Mouse (Mus musculus): ENCODE data around the gene Herc3. TPM values are rescaled to one million over a fixed set of nuclear protein-coding genes. Genes with fewer than 3 reads are reported as not detected.
"Not testable (repeated sequence)": the region's sequence is repeated elsewhere in the genome, so short reads cannot be mapped to it uniquely, and the experiment has no call there.

Herc3 gene
- polyA plus RNA-seq, 1 experiment from 2014 or later: 7.5 TPM

DNA sequence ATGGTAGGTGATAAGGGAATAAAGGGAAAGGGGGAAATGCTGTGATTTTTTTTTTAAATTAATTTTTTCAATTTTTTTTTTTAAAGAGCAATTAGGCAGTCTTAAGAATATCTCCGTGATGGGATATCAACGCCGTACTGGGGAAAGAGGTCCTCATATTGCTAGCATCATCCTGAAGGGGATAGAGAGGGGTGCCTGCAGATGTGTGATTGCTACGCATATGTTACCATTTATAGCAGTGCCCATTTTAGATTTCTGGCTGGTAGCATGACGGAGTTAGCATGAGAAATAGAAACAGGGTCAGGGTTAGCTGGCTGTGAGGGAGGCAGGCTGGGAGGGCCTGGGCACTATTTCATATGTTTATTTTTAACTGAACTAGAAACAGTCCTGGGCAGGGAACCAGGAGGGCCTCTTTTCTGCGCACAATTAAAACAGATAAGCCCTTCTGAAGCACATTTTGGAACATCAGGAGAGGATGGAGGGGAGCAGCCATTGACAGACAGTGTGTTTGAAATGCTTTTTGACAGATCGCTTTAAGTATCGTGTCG, 31.3 kb downstream of the Herc3 start:
- Histone ChIP-seq H3K4me3 (replicated peaks) (no peak overlapping the region), H3K9me3 (no peaks in the 10 kb centered on the region), H3K4me1 (replicated peaks) (no peaks in the 10 kb centered on the region), H3K9ac (replicated peaks) (no peak overlapping the region), H3K36me3 (0 out of 2 replicates have a peak, but pooled peaks cover 5% of the 10 kb centered on the region), H3K27ac (no peak overlapping the region), H3K4me2 (no peak overlapping the region), H3K27me3 (no peaks in the 10 kb centered on the region)
- no peak for ATAC-seq (ENCODE audit: insufficient number of reproducible peaks, insufficient read depth, low FRiP score, low TSS enrichment, low read depth)
- WGBS: 86% methylated on average over 9 of the region's 9 CpGs

DNA sequence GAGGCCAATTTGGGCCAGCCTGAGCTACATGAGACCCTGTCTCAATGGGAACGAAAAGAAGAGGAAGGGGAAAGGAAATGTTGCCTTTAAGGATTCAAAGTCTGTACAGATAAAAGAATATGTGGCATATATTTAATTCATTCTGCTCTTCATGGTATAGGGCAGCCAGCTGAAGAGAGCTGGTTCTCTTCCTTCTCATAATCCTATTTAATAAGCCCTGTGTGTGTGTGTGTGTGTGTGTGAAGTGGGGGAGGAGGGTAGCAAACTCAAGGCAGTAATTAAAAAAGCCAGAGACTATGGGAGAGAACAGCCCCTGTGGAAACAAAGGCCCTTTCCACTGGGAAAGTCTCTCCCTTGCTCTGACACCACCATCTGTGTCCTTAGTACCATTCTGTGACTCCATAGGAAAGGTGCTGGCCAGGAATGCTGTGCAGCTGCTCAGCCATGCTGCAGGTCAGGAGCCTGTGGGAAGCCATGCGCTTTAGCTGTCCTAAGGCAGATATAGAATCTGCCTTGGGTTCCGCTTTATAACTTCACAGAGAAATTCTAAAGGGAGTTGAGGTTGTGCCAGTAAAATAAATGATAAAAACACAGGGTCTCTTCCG, 32.5 kb downstream of the Herc3 start:
- H3K36me3 ChIP-seq: 0 out of 2 replicates have a peak, but pooled peaks cover 5% of the 10 kb centered on the region
- no peak for ATAC-seq (ENCODE audit: insufficient number of reproducible peaks, insufficient read depth, low FRiP score, low TSS enrichment, low read depth)
- H3K9me3 ChIP-seq: no peaks in the 10 kb centered on the region
- no peaks in the 10 kb centered on the region for H3K27me3 ChIP-seq
- 86% methylated on average over 4 of the region's 4 CpGs for WGBS
- no peak overlapping the region for H3K4me2 ChIP-seq
- no peak overlapping the region for H3K9ac ChIP-seq (replicated peaks)
- H3K4me3 ChIP-seq (replicated peaks): no peak overlapping the region
- no peak overlapping the region for H3K27ac ChIP-seq
- no peaks in the 10 kb centered on the region for H3K4me1 ChIP-seq (replicated peaks)

DNA sequence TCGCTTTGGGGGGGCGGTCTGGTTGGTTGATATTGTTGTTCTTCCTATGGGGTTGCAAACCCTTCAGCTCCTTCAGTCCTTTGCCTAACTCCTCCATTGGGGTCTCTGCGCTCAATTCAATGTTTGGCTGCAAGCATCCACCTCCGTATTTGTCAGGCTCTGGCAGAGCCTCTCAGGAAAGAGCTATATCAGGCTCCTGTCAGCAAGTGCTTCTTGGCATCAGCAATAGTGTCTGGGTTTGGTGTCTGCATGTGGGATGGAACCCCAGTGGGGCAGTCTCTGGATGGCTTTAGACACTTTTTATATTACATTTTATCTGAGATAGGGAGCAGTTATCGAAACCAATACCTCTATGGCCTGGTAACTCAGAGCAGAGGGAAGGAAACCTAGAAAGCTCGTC, 36.6 kb downstream of the Herc3 start:
- H3K27me3 ChIP-seq; H3K9me3 ChIP-seq; ATAC-seq (ENCODE audit: insufficient number of reproducible peaks, insufficient read depth, low FRiP score, low TSS enrichment, low read depth); H3K9ac ChIP-seq (replicated peaks); H3K4me3 ChIP-seq (replicated peaks); H3K4me2 ChIP-seq; H3K27ac ChIP-seq; H3K36me3 ChIP-seq; H3K4me1 ChIP-seq (replicated peaks): not testable (repeated sequence)
- 91% methylated on average over 6 of the region's 6 CpGs for WGBS

DNA sequence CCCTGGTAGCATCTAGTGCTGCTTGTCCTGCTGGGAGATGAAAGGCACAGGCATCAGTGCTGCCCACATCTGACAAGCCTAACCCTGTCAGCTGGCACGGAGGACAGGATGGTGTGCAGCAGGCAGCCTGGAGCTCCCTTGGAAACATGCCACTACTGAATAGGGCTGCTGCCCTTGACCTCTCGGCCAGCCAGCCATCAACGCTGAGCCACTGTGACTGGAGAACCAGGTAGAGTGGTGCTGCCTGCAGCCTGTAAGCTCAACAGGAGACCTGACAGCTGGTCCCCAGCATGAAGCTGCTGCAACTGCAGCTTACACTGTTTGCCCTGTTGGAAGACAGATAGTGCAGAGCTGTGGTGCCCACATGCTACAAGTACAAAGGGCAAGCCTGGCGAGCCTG, 48.3 kb downstream of the Herc3 start:
- Histone ChIP-seq H3K36me3 (peaks cover 10% of the 10 kb centered on the region), H3K27ac (no peak overlapping the region), H3K4me3 (replicated peaks) (no peak overlapping the region), H3K4me1 (replicated peaks) (no peaks in the 10 kb centered on the region), H3K9ac (replicated peaks) (no peak overlapping the region), H3K4me2 (no peak overlapping the region), H3K27me3 (no peaks in the 10 kb centered on the region), H3K9me3 (no peaks in the 10 kb centered on the region)
- 81% methylated on average over 4 of the region's 4 CpGs for WGBS
- ATAC-seq (ENCODE audit: insufficient number of reproducible peaks, insufficient read depth, low FRiP score, low TSS enrichment, low read depth): peak; percentile 31; the same call in 1 of the 2 replicates

DNA sequence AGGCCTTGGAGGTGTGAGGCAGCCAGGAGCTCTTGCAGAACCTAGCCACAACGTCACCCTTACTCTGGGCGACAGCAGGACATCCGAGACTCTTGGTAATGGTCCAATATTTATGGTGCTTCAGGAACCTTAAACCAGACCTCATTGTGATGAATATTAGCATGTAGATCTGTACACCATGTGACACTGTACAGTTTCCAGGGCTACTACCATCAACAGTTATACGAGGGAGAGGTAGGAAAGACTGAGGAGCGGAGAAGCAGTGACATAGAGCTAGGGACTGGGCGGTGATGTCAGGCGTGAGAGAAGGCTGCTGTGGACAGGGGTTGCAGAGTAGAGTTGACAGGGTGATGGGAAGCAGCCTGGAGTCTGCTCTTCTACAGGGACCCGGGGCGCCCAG, 48.7 kb downstream of the Herc3 start:
- Histone ChIP-seq H3K4me1 (replicated peaks) (no peaks in the 10 kb centered on the region), H3K4me3 (replicated peaks) (no peak overlapping the region), H3K9me3 (no peaks in the 10 kb centered on the region)

DNA sequence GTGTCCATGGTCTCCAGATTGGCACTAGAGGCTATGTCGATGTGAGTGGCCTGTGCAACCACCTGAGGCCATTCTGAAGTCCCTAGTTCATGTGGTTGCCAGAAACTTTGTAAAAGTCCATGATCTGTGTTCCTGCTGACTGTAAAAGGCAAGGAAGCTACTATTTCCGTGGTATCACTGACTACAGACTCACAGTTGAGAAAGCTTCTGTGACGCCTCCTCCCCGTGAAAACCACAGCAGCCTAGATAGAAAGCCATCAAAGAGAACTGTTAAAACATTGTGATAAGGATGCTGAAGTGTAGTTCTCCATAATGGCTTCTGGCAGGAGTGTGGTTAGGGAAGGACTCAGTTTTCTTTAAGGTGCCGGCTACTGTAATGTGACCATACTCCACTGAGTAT, 49.6 kb downstream of the Herc3 start:
- Histone ChIP-seq H3K4me3 (replicated peaks) (no peak overlapping the region), H3K27ac (no peak overlapping the region), H3K9me3 (no peaks in the 10 kb centered on the region), H3K36me3 (peaks cover 10% of the 10 kb centered on the region), H3K4me2 (no peak overlapping the region), H3K9ac (replicated peaks) (no peak overlapping the region), H3K4me1 (replicated peaks) (no peaks in the 10 kb centered on the region), H3K27me3 (no peaks in the 10 kb centered on the region)
- ATAC-seq (ENCODE audit: insufficient number of reproducible peaks, insufficient read depth, low FRiP score, low TSS enrichment, low read depth): no peak
- WGBS: 85% methylated on average over 5 of the region's 5 CpGs

More for the DNA sequence above, 48.7 kb downstream of the Herc3 start:
- peak; percentile 42 for ATAC-seq (ENCODE audit: insufficient number of reproducible peaks, insufficient read depth, low FRiP score, low TSS enrichment, low read depth)
- 89% methylated on average over 9 of the region's 9 CpGs for WGBS
- H3K4me2 ChIP-seq: no peak overlapping the region
- no peak overlapping the region for H3K9ac ChIP-seq (replicated peaks)
- H3K27me3 ChIP-seq: no peaks in the 10 kb centered on the region
- H3K36me3 ChIP-seq: peaks cover 10% of the 10 kb centered on the region
- no peak overlapping the region for H3K27ac ChIP-seq

DNA sequence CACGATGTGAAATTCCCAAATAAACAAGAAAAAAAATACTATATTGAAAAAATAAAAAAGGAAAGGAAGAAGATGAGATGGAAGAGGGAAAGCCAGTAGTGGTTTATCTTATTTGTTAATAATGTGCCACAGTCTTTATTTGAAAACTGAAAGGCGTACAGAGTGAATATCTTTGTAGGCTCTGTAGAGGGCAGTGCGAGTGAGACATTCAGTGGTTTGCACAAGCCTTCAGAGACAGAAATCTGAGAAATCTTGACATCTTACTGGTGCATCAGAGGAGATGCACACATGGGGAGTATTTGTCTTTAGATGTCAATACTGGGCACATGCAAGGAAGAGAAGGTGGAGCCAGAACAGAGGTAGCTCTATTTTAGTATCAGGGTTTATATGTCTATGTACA, 50.1 kb downstream of the Herc3 start:
- Histone ChIP-seq H3K9ac (replicated peaks) (no peak overlapping the region), H3K27me3 (no peaks in the 10 kb centered on the region), H3K4me1 (replicated peaks) (no peaks in the 10 kb centered on the region), H3K36me3 (peaks cover 10% of the 10 kb centered on the region), H3K27ac (no peak overlapping the region), H3K4me2 (no peak overlapping the region), H3K9me3 (no peaks in the 10 kb centered on the region), H3K4me3 (replicated peaks) (no peak overlapping the region)
- ATAC-seq (ENCODE audit: insufficient number of reproducible peaks, insufficient read depth, low FRiP score, low TSS enrichment, low read depth): no peak
- WGBS: 90% methylated on average over 3 of the region's 3 CpGs

DNA sequence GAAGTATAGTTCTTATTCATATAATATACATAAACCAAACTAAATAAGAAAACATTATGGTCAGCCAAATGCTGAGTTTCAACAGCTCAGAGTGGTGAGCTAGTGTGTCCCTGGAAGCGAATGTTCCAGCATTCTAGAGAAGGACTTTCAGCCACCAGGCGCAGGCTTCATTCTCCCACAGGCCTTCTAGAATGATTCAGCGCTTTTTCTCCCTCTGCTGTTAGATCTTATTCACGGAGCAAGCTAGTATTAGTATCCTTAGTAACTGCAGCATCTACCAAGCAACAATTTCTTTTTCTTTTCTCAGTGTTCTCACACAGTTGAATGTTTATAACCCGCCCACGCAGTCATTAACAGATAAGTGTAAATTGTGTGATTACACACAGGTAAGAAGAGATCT, 51.0 kb downstream of the Herc3 start:
- peaks cover 10% of the 10 kb centered on the region for H3K36me3 ChIP-seq
- H3K9ac ChIP-seq (replicated peaks): no peak overlapping the region
- no peaks in the 10 kb centered on the region for H3K9me3 ChIP-seq
- no peak overlapping the region for H3K4me2 ChIP-seq
- H3K27ac ChIP-seq: no peak overlapping the region
- ATAC-seq (ENCODE audit: insufficient number of reproducible peaks, insufficient read depth, low FRiP score, low TSS enrichment, low read depth): no peak
- H3K4me3 ChIP-seq (replicated peaks): no peak overlapping the region
- H3K27me3 ChIP-seq: no peaks in the 10 kb centered on the region
- no peaks in the 10 kb centered on the region for H3K4me1 ChIP-seq (replicated peaks)
- WGBS: 77% methylated on average over 6 of the region's 6 CpGs

DNA sequence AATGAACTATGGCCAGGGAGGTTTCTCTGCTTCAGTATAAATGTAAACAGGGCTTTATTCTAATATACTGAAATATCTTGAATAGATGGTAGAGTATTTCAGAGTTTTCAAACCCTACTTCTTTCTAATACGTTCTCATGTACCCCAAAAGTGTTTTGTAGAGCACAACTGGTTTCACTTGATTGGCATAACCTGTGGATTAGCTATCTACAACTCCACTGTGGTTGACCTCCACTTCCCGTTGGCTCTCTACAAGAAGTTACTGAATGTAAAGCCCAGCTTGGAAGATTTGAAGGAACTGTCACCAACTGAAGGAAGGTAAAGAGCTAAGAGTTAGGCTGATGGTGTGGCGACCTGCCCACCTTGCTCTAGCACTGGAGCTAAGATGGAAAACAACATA, 58.7 kb downstream of the Herc3 start:
- H3K36me3 ChIP-seq: peaks cover 14% of the 10 kb centered on the region; the same call in 1 of the 2 replicates
- H3K4me2 ChIP-seq: no peak overlapping the region
- no peak overlapping the region for H3K27ac ChIP-seq
- H3K4me3 ChIP-seq (replicated peaks): no peak overlapping the region
- no peaks in the 10 kb centered on the region for H3K4me1 ChIP-seq (replicated peaks)
- no peaks in the 10 kb centered on the region for H3K9me3 ChIP-seq
- H3K27me3 ChIP-seq: no peaks in the 10 kb centered on the region
- WGBS: 85% methylated on average over 3 of the region's 3 CpGs
- ATAC-seq (ENCODE audit: insufficient number of reproducible peaks, insufficient read depth, low FRiP score, low TSS enrichment, low read depth): no peak
- no peak overlapping the region for H3K9ac ChIP-seq (replicated peaks)

DNA sequence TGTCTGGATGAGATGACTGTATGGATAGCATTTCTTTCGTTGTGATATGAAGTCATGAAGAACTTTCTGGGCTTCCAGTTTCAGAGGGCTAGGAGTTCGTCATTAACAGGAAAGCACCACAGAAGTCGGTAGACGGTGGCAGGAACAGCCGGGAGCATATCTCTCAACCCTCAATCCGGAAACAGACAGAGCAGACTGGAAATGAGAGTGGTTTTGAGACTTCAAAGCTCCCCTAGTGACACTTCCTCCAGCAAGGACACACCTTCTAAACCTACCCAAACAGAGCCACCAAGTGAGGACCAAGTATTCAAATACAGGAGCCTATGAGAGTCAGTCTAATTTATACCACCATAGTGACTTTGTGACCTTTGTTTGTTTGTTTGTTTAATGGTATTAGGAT, 62.0 kb downstream of the Herc3 start:
- Histone ChIP-seq H3K4me1 (replicated peaks) (no peaks in the 10 kb centered on the region), H3K27ac (no peak overlapping the region), H3K9ac (replicated peaks) (no peak overlapping the region), H3K27me3 (no peaks in the 10 kb centered on the region), H3K9me3 (no peaks in the 10 kb centered on the region), H3K4me2 (no peak overlapping the region), H3K36me3 (peaks cover 17% of the 10 kb centered on the region; the same call in 1 of the 2 replicates), H3K4me3 (replicated peaks) (no peak overlapping the region)
- 79% methylated on average over 6 of the region's 6 CpGs for WGBS
- no peak for ATAC-seq (ENCODE audit: insufficient number of reproducible peaks, insufficient read depth, low FRiP score, low TSS enrichment, low read depth)

DNA sequence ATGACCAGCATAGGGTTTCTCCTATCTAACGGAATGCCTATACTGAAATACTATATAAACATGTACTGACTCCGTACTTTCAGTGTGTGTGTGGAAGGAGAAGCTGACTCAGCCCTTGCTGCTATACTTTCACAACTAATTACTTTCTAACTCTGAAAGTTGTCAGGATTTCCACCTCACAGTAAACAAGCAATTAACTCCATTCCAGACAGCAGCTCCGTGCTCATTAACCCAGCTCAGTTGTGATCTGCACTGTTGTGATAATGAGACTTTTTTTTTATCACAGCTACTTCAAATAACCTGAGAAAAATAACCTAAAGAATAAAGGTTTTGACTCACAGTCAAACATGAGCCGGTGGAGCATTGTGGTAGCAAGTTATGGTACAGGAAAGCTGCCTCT, 63.7 kb downstream of the Herc3 start:
- 47% methylated on average over 4 of the region's 4 CpGs for WGBS
- Histone ChIP-seq H3K4me2 (no peak overlapping the region), H3K4me3 (replicated peaks) (no peak overlapping the region), H3K27ac (no peak overlapping the region), H3K9ac (replicated peaks) (no peak overlapping the region), H3K4me1 (replicated peaks) (no peaks in the 10 kb centered on the region), H3K9me3 (no peaks in the 10 kb centered on the region), H3K36me3 (peaks cover 9% of the 10 kb centered on the region; the same call in 1 of the 2 replicates), H3K27me3 (no peaks in the 10 kb centered on the region)
- ATAC-seq (ENCODE audit: insufficient number of reproducible peaks, insufficient read depth, low FRiP score, low TSS enrichment, low read depth): no peak

DNA sequence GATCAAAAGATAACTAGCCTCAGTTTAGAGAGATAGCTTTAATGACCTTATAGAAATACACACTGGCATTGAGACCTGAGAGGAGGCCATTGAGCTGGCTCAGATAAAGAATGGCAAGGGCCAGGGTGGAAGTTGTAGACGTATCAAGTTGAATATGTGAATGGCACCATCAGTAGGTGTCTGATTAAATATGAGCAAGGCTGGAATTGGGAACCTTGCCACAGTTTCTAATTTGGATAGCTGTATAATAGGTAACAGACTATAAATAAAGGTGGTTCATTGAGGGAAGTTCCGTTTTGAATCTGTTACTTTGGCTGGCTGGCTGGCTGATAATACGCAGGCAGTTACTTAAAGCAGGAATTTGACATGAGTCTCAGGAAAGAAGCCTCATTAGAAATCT, 65.4 kb downstream of the Herc3 start:
- Histone ChIP-seq H3K4me2 (no peak overlapping the region), H3K27me3 (no peaks in the 10 kb centered on the region), H3K9ac (replicated peaks) (no peak overlapping the region), H3K4me3 (replicated peaks) (no peak overlapping the region), H3K27ac (no peak overlapping the region), H3K36me3 (0 out of 2 replicates have a peak, but pooled peaks cover 3% of the 10 kb centered on the region), H3K4me1 (replicated peaks) (no peaks in the 10 kb centered on the region), H3K9me3 (no peaks in the 10 kb centered on the region)
- no peak for ATAC-seq (ENCODE audit: insufficient number of reproducible peaks, insufficient read depth, low FRiP score, low TSS enrichment, low read depth)
- WGBS: 77% methylated on average over 3 of the region's 3 CpGs

All from limb, embryonic 12.5 days (tissue).